Mouse (Mus musculus) CH12F3 (cell line): ENCODE results near the gene F12.
"Not testable (repeated sequence)": the region's sequence is repeated elsewhere in the genome, so short reads cannot be mapped to it uniquely, and the experiment has no call there.

Experiments used
- in situ Hi-C: fragments of 300-500 bp; cut with MboI; formaldehyde crosslinking; loops from 2 replicates; pipeline ENCODE4 v1.14.3; 2020; ENCODE audit warnings: low sequenced_read_pairs

Gene F12

GRCm38 (mm10) chr13:55450511-55450980 is 24.0 kb upstream of the F12 start:
- in situ Hi-C loops = no loop called here

DNA sequence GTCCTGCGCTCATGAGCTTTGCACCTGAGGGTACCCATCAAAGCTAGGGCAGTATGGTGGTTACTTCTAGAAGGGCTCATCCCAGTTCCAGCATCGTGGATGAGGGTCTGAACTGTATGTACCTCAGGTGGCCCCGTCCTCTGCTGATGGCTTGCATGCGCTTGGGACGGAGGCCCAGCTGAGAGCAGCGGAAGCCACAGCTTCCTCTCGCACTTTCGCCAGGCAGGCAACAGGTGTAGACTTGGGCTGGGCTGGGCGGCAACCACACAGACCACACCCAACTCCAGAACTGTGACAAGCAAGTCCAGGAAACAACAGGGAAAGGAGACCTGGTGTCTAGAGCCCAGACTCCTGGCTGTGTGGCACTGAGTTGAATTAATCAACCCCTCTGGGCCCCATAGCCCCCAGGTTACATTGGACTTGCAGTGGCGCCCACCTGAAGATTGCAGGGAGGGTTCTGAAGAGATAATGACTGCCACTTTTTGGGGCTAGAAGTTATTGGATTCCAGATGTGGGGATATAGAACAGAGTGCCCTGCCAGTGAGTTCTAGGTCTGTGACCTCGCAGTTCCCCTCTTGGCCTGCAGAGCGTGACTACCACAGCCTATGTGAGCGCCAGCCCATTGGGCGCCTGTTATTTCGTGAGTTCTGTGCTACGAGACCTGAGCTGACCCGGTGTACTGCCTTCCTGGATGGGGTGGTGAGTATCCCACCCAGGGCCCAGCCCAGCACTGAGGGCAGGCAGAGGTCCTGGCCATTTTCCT is 23.3 kb upstream of the F12 start:
- in situ Hi-C loops = no loop called here

GRCm38 (mm10) chr13:55449205-55449604 is 22.6 kb upstream of the F12 start:
- in situ Hi-C loops = no loop called here

DNA sequence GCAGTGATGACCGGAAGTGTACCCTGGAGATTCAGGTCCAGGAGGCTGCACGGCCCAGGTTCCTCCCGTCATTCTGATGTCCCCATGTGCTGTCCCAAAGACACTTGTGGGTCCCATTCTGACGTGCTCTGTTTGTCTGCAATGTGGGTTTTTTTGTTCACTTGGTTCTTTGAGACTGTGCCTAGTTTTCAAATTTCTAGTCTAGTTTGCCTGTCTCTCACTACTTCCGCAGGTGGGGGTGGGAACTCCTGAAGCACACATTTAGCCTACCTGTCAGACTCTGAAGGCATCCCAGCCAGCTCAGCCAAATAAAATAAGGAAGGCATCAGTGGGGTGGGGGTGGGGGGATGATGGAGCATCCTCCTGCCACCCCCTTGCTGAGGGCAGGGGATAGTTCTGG is 21.5 kb upstream of the F12 start:
- in situ Hi-C loops = no loop called here

DNA sequence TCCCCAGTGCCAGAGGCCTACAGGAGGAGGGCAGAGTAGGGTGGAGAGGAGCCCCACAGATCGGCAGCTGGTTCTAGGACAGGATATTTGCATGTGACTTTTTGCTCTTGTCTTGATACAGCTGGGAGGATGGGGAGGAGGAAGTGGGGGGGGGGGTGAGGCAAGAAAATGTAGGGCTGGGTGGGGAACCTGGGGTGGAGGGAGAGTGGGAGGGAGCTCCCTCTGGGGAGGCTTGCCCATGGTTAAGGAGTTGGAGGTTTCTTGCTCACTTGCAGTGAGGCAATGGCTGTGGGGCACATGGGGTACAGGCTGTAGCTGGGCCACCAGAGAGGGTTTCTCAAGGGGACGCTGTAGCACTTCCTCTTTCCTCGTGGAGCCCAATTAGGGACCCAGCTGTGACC is 20.9 kb upstream of the F12 start:
- in situ Hi-C loops = no loop called here

DNA sequence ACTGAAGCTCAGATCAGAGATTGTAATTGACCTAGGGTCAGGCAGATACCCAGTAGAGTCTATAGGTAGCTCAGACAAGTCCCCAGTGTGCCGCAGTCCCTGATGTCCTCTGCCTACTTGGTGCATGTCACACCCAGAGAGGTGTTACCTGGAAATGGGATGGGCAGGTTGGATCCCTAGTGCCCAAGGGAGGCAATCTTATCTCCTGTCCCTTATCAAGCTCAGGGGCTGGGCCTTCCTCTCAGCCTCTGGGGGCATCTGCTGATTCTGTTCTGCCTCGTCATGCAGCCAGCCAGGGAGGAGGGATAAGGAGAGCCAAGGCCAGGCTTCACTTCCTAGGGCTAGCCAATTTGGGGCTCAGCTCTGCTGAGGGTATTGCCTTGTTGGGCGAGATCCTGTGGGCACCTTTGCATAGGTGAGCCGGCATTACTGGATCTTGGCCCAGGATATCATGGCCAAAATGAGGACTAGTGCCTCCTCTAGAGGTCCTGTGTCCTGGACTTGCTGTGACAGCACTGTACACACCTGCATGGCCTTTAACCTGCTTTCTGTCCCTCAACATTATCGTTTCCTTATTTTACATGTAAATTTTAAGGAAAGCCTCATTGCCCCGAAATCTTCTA is 20.0 kb upstream of the F12 start:
- in situ Hi-C loops = no loop called here

DNA sequence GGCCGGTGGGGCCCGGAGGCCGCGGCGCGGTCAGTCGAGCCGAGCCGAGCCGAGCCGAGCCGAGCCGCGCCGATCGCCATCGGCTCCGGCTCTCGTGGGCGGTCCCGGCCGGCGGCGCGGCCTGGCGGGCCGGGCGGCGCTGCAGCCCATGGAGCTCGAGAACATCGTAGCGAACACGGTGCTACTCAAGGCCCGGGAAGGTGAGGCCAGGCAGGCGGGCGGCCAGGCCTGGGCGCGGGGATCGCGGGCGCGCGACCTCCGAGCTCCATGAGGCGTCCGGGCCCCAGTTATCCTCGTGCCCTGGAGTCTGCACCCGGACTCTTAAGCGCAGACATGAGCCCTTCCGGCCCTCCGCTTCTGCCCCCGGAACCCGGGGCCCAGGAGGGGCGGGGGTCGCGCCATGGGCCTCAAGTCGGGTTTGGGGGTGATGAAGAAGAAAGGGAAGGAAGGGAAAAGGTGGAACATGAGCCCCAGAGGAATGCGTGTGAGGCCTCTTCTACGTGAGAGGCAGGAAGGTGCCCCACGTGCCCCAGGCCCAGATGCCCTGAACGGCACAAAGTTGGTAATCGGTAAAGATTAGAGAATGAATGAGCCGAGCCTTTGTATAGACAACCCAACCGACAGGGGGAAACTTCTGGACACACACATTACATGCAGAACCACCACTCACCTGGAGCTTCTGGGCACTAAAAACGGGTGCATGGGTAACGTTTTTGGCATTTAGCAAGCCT is 18.9 kb upstream of the F12 start:
- in situ Hi-C loops = no loop called here

DNA sequence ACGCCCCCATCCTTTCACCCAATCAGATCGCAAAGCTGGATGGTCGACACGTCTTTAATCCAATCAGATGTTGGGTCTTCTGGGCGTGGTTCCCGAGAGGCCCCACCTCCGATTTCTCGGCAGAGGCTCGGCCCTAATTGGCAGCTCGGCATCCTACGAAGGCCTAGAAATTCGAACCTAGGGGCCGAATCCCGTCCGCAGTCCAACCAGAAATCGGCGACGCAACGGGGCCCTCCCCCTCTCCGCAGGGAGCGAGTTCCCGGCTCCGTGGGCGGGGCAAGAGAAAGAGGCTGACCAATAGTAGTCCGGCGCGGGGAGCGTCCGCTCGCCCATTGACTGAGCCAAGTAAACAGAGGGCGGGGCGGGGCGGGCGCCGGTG is 18.3 kb upstream of the F12 start, which contains the start of gene Grk6:
Gene Grk6, plus strand, starts transcription at position 136 of the 379 bp plus-strand sequence.
- in situ Hi-C loops = no loop called here

- in situ Hi-C loops = no loop called here
Measured at GRCm38 (mm10) chr13:55444286-55444936, 17.8 kb upstream of the F12 start.

DNA sequence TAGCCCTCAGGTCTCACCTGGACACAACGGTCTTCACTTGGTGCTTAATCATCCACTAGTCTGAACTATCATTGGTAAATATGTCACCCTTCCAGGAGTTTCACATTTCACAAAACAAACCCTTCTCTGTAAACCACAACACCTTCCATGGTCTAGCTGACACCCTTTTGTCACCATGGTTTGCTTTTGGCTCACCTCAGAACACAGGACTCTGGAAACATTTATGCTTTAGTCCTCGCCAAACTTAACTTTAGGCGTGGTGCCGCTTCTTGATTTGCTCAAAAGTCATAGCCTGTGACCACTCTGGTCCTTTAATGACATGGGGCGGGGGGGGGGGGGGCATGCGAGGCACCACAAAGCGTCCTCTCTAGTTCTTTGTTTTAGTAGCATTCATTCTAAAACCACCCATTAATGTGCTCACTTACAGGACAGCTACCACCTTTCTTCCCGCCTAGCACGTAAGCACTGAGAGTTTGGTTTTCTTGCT is 17.2 kb upstream of the F12 start:
- in situ Hi-C loops = no loop called here

- in situ Hi-C loops = not testable (repeated sequence)
Measured at GRCm38 (mm10) chr13:55437111-55437629, 10.6 kb upstream of the F12 start.

DNA sequence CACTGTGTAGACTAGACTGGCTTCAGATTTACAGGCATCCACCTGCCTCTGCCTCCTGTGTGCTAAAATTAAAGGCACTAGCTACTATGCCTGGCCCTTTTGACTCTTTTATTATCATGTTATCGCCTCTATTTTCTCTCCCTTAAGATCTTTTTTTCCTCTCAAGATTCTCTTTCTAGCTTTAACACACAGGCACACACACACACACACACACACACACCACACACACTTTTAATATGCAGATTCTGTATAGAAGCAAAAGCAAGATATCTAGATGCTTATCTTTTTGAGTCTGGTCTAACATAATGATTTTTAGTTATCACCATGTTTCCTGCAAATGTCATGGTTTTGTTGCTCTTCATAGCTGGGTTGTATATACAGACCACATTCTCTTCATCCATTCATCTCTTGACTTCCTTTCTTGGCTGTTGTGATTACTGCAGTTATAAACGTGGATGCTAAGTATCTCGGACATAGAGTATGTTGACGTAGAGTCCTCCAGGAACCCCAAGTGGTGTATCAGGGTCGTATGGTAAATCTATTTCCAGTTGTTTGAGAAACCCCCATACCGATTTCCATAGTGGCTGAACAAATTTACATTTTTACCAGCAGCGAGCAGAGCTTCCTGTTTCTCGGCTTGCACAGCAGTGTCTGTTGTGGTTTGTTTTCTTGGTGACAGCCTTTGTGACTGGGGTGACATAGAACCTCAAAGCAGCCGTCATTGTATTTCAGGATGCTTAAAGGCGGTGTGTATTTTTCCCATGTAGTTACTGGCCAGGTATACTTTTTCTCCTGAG is 5.5 kb upstream of the F12 start:
- in situ Hi-C loops = no loop called here

GRCm38 (mm10) chr13:55430566-55430965 is 4.0 kb upstream of the F12 start:
- in situ Hi-C loops = no loop called here

- in situ Hi-C loops = loop anchor here (5.0 kb wide), 1 partner anchor 38 kb away; no protein-coding TSS in a partner anchor
Measured at GRCm38 (mm10) chr13:55429226-55429888, 2.8 kb upstream of the F12 start.

- in situ Hi-C loops = no loop called here
Measured at GRCm38 (mm10) chr13:55420933-55421800, 5.4 kb downstream of the F12 start.

DNA sequence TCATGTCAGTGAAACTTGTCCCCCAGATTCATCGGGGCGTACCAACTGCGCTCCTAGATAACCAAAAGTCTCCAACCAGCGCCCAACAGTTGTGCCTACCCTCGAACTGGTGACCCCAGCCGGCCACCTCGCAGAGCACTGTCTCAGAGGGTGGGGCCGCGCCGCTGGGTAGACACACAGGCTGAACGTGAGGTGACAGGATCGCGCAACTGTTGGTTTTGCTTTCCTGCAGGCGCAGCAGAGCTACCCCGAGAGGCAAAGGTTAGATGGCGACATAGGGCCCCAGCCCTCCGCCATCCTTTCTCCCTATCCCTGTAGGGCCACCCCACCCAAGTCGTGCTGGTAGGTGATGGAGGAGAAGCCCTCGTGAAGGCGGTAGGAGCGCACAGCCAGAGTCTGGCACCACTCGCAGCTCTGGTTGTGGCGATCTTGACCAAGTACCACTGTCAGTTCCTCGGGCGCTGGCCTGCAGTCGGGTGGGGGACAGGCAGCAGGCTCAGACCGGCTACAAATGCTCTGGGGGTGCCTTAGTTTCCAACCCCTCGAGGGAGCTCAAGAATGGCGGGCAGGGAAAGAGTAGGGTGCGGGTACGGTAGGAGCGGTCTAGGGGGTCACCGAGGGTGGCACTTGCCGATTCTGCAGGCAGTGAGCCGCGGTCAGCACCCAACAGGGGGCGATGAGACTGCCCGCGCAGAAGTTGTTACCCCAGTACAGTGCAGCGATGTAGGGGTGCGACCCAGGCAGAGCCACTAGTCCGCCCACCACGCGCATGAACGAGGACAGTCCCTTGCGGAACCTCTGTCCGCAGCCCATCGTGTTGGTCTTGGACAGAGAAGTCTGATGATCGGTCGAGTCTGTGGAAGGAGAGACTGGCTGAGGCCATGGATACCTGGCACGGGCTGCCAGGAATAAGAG is 6.3 kb downstream of the F12 start:
- in situ Hi-C loops = no loop called here

DNA sequence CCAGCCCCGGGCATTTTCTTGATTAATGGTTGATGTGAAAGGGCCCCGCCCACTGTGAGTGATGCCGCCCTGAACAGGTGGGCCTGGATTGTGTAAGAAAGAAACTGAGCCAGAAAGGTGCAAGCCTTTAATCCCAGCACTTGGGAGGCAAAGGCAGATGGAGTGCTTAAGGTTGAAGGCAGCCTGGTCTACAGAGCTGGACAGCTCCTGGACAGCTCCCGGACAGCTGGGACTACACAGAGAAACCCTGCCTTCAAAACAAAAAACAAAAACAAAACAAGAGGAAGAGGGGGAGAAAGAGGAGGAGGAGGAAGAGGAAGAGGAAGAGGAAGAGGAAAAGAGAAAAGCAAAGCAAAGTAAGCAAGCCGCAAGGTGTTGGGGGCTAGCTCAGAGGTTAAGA is 7.5 kb downstream of the F12 start:
- in situ Hi-C loops = loop anchor here (10.0 kb wide), 1 partner anchor 106 kb away; the partner anchor contains the start of gene Dok3
